Mouse (Mus musculus): Measurements from ENCODE around the gene Ttc25.

DNA sequence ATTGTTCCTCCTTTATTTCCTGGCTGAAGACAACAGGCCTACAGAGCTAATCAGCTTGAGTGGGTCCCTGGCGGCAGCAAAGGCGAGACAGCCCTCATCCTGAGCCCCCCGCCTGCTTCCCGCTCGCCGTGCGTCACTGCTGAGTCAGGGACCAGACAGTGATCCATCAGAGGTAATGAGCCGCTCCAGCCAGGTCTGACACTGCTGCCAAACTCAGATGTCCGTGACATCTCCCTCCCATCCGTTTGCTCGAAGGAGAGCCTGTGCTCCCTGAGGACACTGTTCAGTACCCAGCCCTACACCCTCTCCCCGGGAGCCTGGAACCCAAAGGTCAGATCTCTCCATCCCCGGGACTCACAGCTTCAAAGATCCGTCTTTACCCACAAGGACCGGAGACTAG is 24.6 kb upstream of the Ttc25 start:
- no peak for TF ChIP-seq CTCF (IDR thresholded peaks at IDR 0.05; ENCODE audit: extremely low read depth, insufficient read depth, low read length)
- TF ChIP-seq POLR2A (IDR thresholded peaks at IDR 0.05; ENCODE audit: extremely low read depth, insufficient read depth, low read length), result no peak
